Mouse (Mus musculus) E14TG2a.4 (cell line): ENCODE measurements around the gene Nuf2.

Experiments
- CTCF ChIP-seq: conservative IDR thresholded peaks from 2 replicates; pipeline ENCODE4 v1.5.1; 2014; ENCODE audit warnings: low read length
- POU5F1 ChIP-seq: IDR thresholded peaks from 2 replicates; pipeline ENCODE4 v1.6.1; 2014; ENCODE audit warnings: low read length, borderline replicate concordance

GRCm38 (mm10) chr1:169484565-169484964, 46.7 kb downstream of the Nuf2 start:
- TF ChIP-seq CTCF (no peak), POU5F1 (no peak)
